Mouse (Mus musculus) embryonic stem cell, embryonic (primary cell): Measurements from ENCODE around the gene Cd164l2.

Source experiments
- CTCF ChIA-PET, 4 experiments: fragments of 300-600 bp in 2 of 4; fragments of 350-600 bp in 2 of 4; sonication (Branson Sonifier 250); formaldehyde crosslinking; loops; one replicate each; lab custom pipeline; 2022; ENCODE audit warnings: inconsistent platforms in 2 of 4; lab: Charles Lee
- POLR2A ChIA-PET, 4 experiments: fragments of 300-600 bp in 2 of 4; fragments of 350-600 bp in 2 of 4; sonication (Branson Sonifier 250); formaldehyde crosslinking; loops; one replicate each; lab custom pipeline; 2022; ENCODE audit warnings: antibody characterized with exemption in 4 of 4, inconsistent platforms in 1 of 4; lab: Charles Lee

Gene Cd164l2

GRCm38 (mm10) chr4:133201006-133201771 lies 10.7 kb upstream of the Cd164l2 start:
- CTCF ChIA-PET: interaction anchor here (0.6 to 1.6 kb wide), 22 partner anchors 9 to 801 kb away, joined by 3 to 9 read pairs (median 3); partner anchors contain the start of gene Cd164l2 (in 1 of the 4)
- POLR2A ChIA-PET: interaction anchor here (0.5 to 3.1 kb wide), 40 partner anchors 9 to 345 kb away, joined by 3 to 20 read pairs (median 3); partner anchors contain the start of genes Gpr3 (in 2 of the 4), Cd164l2 (in 1 of the 4), Nudc (in 1 of the 4) and Wdtc1 (in 1 of the 4)

DNA sequence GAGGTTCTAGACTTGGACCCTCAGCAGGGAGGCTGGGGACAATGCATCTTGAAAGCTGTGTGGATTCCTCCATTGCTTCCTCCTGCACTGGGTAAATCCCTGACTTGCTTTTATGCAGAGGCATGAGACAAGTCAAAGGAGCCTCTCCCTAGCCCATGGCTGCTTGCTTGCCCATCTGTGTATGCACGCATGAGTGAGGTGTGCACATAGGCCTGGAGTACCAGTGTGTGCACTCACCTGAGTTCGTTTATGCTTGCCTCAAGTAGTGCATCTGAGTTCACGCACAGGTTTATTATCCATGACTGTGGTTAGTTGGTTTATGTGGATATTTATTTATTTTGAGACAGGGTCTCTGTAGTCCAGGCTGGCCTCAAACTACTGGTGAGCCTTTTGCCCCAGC lies 9.7 kb upstream of the Cd164l2 start:
- CTCF ChIA-PET: interaction anchor here (0.6 to 1.3 kb wide), 8 partner anchors 9 to 800 kb away, joined by 3 to 5 read pairs (median 4); no protein-coding TSS in a partner anchor
- POLR2A ChIA-PET: interaction anchor here in 3 of 4 experiments (0.6 to 3.1 kb wide), 11 partner anchors 11 to 359 kb away, joined by 3 to 15 read pairs (median 3); partner anchors contain the start of genes Gpr3 (in 1 of the 3), Map3k6 (in 1 of the 3) and Ppp1r8 (in 1 of the 3)

DNA sequence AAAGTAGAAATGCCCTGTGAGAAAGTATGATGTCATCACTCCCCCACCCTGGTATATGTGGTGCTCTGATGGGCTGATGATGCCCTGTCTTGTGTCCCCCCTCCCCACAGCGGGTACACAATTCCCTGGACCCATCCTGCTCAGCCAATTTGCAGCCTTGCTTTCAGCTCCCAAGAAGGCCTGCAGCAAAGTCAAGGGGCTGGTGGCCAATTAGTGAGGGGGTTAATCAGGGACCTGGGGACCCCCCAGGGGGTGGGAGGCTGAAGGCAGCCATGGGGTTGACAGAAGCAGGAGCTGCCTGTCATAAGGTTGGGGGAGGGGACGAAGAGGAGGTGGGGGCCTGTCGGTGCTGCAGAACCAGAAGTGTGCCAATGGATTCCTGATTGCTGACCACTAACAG lies 8.3 kb upstream of the Cd164l2 start:
- CTCF ChIA-PET: no interaction called here
- POLR2A ChIA-PET: interaction anchor here in 1 of 4 experiments (0.7 to 2.1 kb wide), 2 partner anchors 27 to 105 kb away, joined by 6 to 9 read pairs; no protein-coding TSS in a partner anchor

GRCm38 (mm10) chr4:133204379-133204778 lies 7.6 kb upstream of the Cd164l2 start:
- ChIA-PET CTCF (interaction anchor here in 1 of 4 experiments (0.7 kb wide), 1 partner anchor 69 kb away, joined by 4 read pairs; no protein-coding TSS in a partner anchor), POLR2A (interaction anchor here (0.6 to 2.1 kb wide), 7 partner anchors 18 to 149 kb away, joined by 3 to 9 read pairs (median 3); partner anchors contain the start of gene Wdtc1 (in 2 of the 4))

GRCm38 (mm10) chr4:133209366-133209765 lies 2.6 kb upstream of the Cd164l2 start:
- CTCF ChIA-PET: interaction anchor here (0.6 to 2.8 kb wide), 8 partner anchors 8 to 88 kb away, joined by 3 to 15 read pairs (median 6); no protein-coding TSS in a partner anchor
- POLR2A ChIA-PET: interaction anchor here in 3 of 4 experiments (0.8 to 3.0 kb wide), 10 partner anchors 10 to 299 kb away, joined by 3 to 16 read pairs (median 3); partner anchors contain the start of genes Slc9a1 (in 1 of the 3) and Wdtc1 (in 1 of the 3)

DNA sequence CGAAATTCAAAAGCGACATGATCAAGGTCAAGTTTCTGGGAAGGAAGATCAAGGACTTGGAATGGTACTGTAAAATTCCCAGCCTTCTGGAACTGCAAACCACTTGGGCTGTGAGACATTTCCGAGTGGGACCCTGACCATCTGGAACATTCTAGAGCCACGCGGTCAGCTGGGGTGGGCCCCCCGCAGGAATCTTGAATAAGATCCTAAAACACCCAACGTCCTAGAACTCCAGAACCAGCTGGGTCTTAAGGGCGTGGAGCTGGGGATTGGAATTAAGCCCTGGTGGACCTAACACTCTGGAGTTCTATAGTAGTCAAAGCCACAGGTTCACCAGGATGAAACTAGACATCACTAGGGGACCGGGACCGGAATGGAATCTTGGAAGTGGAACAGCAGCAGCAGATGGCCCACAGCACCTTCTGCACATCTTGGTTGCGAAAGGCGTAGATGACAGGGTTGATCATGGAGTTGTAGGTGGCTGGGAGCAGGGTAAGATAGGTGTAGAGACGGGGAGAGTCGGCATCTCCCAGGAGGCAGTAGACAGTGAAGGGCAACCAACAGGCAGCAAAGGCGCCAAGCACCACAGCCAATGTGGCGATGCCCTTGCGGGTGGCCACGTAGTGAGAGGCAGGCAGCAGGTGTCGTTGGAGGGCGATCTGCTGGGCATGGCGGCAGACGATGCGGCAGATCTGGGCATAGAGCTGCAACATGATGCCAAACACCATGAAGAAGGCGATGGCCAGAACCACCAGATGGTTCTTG lies 1.7 kb upstream of the Cd164l2 start:
- ChIA-PET POLR2A (interaction anchor here (0.5 to 3.5 kb wide), 12 partner anchors 9 to 347 kb away, joined by 3 to 20 read pairs (median 4); no protein-coding TSS in a partner anchor), CTCF (interaction anchor here (0.5 to 2.8 kb wide), 13 partner anchors 9 to 225 kb away, joined by 3 to 15 read pairs (median 5); no protein-coding TSS in a partner anchor)

GRCm38 (mm10) chr4:133210788-133211390 lies 1.0 kb upstream of the Cd164l2 start:
- ChIA-PET POLR2A (interaction anchor here (0.6 to 3.5 kb wide), 13 partner anchors 10 to 348 kb away, joined by 3 to 20 read pairs (median 3); no protein-coding TSS in a partner anchor), CTCF (interaction anchor here (0.6 to 2.8 kb wide), 13 partner anchors 9 to 91 kb away, joined by 3 to 14 read pairs (median 4); no protein-coding TSS in a partner anchor)

DNA sequence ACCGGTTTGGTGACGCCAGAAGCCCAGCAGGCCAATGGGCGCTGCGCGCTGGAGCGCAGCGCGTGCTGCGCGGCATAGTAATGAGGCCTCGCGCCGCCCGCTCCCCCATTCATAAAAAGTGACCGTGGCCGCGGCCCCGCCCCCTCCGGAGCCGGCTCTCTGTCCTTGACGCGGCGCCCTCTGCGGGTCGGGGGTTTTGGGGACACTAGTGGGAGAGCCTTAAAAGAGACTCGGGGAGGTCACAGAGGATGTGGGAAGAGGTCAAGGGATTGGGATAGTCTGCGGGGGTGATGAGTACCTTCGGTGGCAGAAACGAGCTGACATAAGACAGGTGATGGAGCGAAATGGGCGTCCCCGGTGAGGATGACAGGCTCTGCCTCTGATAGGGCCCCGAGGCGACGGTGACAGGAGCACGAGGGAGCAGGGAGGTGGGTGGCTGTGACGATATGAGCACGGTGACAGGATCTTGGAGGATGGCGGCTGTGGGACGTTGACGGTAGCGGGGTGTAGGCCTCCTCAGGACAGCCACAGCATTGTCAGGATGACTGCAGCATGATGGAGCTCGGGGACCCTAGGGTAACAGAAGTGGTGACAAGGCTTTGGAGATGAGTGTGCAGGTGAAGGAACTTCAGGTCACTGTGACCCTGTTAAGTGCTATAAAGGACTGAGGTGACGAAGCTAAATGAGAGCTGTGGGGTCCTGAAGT lies 784 bp downstream of the Cd164l2 start:
- ChIA-PET POLR2A (interaction anchor here in 3 of 4 experiments (0.6 to 3.5 kb wide), 24 partner anchors 8 to 278 kb away, joined by 3 to 20 read pairs (median 3); partner anchors contain the start of genes Map3k6 (in 1 of the 3), Slc9a1 (in 1 of the 3), Tent5b (in 1 of the 3) and Tmem222 (in 1 of the 3)), CTCF (interaction anchor here in 3 of 4 experiments (0.5 to 1.5 kb wide), 25 partner anchors 8 to 271 kb away, joined by 3 to 9 read pairs (median 4); partner anchors contain the start of genes Ahdc1 (in 1 of the 3) and Map3k6 (in 1 of the 3))

DNA sequence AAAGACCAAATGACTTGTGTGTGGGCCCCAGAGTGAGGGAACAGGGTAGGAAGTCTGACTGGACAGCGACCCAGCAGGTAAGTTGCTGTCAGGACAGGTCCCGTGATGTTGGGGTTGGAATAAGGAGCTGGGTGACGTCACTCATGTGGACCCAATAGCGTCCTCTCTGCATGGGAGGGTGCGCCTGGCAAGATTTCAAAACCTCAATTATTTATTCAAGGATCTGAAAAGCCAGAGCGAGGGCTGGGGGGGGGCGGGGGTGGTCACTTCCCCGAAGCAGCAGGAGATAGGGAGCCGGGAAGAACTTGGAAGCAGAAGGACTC lies 1.3 kb downstream of the Cd164l2 start:
- POLR2A ChIA-PET: interaction anchor here in 3 of 4 experiments (0.5 to 3.5 kb wide), 28 partner anchors 8 to 279 kb away, joined by 3 to 20 read pairs (median 3); partner anchors contain the start of genes Slc9a1 (in 2 of the 3), Map3k6 (in 1 of the 3), Tent5b (in 1 of the 3) and Tmem222 (in 1 of the 3)
- CTCF ChIA-PET: interaction anchor here (0.5 to 1.5 kb wide), 27 partner anchors 8 to 803 kb away, joined by 3 to 9 read pairs (median 4); partner anchors contain the start of genes Ahdc1 (in 1 of the 4) and Map3k6 (in 1 of the 4)

GRCm38 (mm10) chr4:133213661-133214060 lies 1.7 kb downstream of the Cd164l2 start:
- ChIA-PET POLR2A (interaction anchor here in 3 of 4 experiments (0.5 to 3.5 kb wide), 22 partner anchors 8 to 279 kb away, joined by 3 to 20 read pairs (median 3); partner anchors contain the start of genes Slc9a1 (in 2 of the 3), Map3k6 (in 1 of the 3) and Wdtc1 (in 1 of the 3)), CTCF (interaction anchor here (0.5 to 1.5 kb wide), 25 partner anchors 7 to 803 kb away, joined by 3 to 9 read pairs (median 4); partner anchors contain the start of genes Ahdc1 (in 1 of the 4) and Map3k6 (in 1 of the 4))

DNA sequence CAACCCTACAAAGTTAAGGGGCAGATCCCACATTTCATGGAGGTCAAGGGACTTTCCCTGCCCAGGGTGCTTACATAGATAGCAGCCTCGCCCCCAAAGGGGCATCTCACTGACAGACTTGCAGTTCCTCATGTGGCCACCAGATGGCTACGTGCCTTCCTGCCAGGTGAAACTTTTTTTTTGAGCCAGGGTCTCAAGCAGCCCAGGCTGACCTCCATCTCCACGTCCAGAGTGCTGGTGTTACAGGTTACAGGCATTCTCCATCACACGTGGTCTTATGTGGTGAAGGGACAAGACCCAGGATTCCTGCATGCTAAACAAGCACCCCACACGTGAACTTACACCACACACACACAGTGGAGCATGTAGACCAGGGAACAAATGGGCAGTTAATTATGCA lies 5.7 kb downstream of the Cd164l2 start:
- POLR2A ChIA-PET: no interaction called here
- CTCF ChIA-PET: interaction anchor here in 3 of 4 experiments (0.8 to 1.5 kb wide), 10 partner anchors 9 to 209 kb away, joined by 3 to 5 read pairs (median 4); no protein-coding TSS in a partner anchor

DNA sequence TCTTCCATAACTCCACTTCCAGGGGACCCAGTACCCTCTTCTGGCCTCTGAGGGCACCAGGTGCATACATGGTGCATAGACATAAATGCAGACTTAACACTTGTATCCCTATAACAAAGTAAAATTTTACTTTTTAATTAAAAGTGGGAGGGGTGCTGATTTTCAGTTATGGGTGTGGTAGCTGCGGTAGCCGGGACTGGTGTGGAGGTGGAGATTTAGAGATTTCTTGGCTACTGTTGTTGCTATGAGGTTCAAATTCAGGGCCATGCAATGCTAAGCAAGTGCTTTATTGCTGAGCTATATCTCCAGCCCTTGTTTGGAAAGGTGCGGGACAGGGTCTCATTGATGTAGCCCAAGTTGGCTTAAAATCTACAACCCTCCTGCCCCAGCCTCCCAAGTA lies 6.8 kb downstream of the Cd164l2 start:
- POLR2A ChIA-PET: interaction anchor here in 2 of 4 experiments (0.6 to 1.2 kb wide), 4 partner anchors 17 to 684 kb away, joined by 3 to 4 read pairs (median 3); no protein-coding TSS in a partner anchor
- CTCF ChIA-PET: interaction anchor here (0.6 to 1.5 kb wide), 12 partner anchors 10 to 655 kb away, joined by 3 to 5 read pairs (median 4); partner anchors contain the start of gene Fgr (in 1 of the 4)

- POLR2A ChIA-PET: interaction anchor here (0.5 to 2.1 kb wide), 38 partner anchors 8 to 687 kb away, joined by 3 to 7 read pairs (median 4); partner anchors contain the start of genes Wdtc1 (in 2 of the 4), Atpif1 (in 1 of the 4), Cd164l2 (in 1 of the 4) and Gpr3 (in 1 of the 4)
- CTCF ChIA-PET: interaction anchor here (0.5 to 4.3 kb wide), 32 partner anchors 8 to 274 kb away, joined by 3 to 21 read pairs (median 4); partner anchors contain the start of genes Cd164l2 (in 1 of the 4) and Map3k6 (in 1 of the 4)
Observed at GRCm38 (mm10) chr4:133220656-133221055, 8.7 kb downstream of the Cd164l2 start.

DNA sequence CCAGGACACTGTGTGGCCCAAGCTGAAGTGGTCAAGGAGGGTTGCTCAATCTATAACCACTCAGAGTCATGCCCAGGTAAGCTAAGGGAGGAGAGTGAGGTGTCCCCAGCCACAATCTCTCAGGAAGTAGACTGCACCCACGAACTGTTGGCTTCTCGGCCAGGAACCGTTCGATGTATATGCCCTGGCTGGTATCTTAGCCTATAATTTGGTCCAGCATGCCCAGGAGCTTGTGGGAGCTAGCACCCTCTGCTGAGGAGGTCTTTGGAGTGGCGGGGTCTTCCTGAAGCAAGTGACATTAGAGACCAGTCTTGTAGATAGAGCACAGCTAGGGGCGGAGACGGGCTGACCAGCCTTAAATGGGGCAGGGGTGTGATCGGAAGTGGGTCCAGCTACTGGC lies 9.8 kb downstream of the Cd164l2 start:
- POLR2A ChIA-PET: interaction anchor here in 3 of 4 experiments (0.5 to 2.1 kb wide), 32 partner anchors 8 to 1013 kb away, joined by 3 to 7 read pairs (median 3); partner anchors contain the start of genes Cd164l2 (in 1 of the 3), Gpr3 (in 1 of the 3), Ppp1r8 (in 1 of the 3) and Slc9a1 (in 1 of the 3)
- CTCF ChIA-PET: interaction anchor here (0.9 to 4.3 kb wide), 20 partner anchors 9 to 165 kb away, joined by 3 to 21 read pairs (median 4); partner anchors contain the start of gene Cd164l2 (in 1 of the 4)

- POLR2A ChIA-PET: interaction anchor here in 3 of 4 experiments (0.9 to 1.7 kb wide), 5 partner anchors 9 to 130 kb away, joined by 3 to 6 read pairs (median 4); partner anchors contain the start of gene Wdtc1 (in 1 of the 3)
- CTCF ChIA-PET: interaction anchor here in 3 of 4 experiments (0.6 to 4.3 kb wide), 9 partner anchors 9 to 222 kb away, joined by 3 to 21 read pairs (median 4); no protein-coding TSS in a partner anchor
Observed at GRCm38 (mm10) chr4:133223875-133224274, 11.9 kb downstream of the Cd164l2 start.
